Mouse (Mus musculus) embryonic facial prominence, embryonic 14.5 days (tissue): ENCODE data around the gene Olfr181. TPM values are rescaled to one million over a fixed set of nuclear protein-coding genes. Genes with fewer than 3 reads are reported as not detected.

ENCODE experiments used
- ATAC-seq: fragments of 200-750 bp; cut with Nextera tagmentation; 2 replicates; pipeline ENCODE4 v1.8.0; 2017; ENCODE audit warnings: low read depth, moderate number of reproducible peaks, moderate TSS enrichment
- DNase-seq: peaks from one replicate; pipeline ENCODE4 v3.0.0-alpha.2; 2015; ENCODE audit warnings: low spot score
- H3K27ac ChIP-seq: fragments of 300-500 bp; sonication (generic); replicated peaks from 2 replicates; pipeline ENCODE4 v1.5.1; 2014; ENCODE audit warnings: low read depth, mild to moderate bottlenecking, low read length, moderate library complexity
- H3K27me3 ChIP-seq: fragments of 300-500 bp; sonication (generic); replicated peaks from 2 replicates; pipeline ENCODE4 v1.6.1; 2014; ENCODE audit warnings: low read length; ENCODE audit not compliant: control insufficient read depth, insufficient read depth
- H3K36me3 ChIP-seq: fragments of 300-500 bp; sonication (generic); 2 replicates; pipeline ENCODE4 v1.6.1; 2014; ENCODE audit warnings: low read length, mixed read lengths; ENCODE audit not compliant: control insufficient read depth, insufficient read depth
- H3K4me1 ChIP-seq: fragments of 300-500 bp; sonication (generic); 2 replicates; pipeline ENCODE4 v1.6.1; 2014; ENCODE audit warnings: antibody characterized with exemption, low read length; ENCODE audit not compliant: control insufficient read depth, insufficient read depth
- H3K4me2 ChIP-seq: fragments of 300-500 bp; sonication (generic); 2 replicates; pipeline ENCODE4 v1.6.1; 2014; ENCODE audit warnings: low read depth, mild to moderate bottlenecking, low read length, moderate library complexity, mixed read lengths
- H3K4me3 ChIP-seq: fragments of 300-500 bp; sonication (generic); 2 replicates; pipeline ENCODE4 v1.5.1; 2014; ENCODE audit warnings: low read depth, mild to moderate bottlenecking, low read length
- H3K9ac ChIP-seq: fragments of 300-500 bp; sonication (generic); 2 replicates; pipeline ENCODE4 v1.6.1; 2014; ENCODE audit warnings: low read depth, mild to moderate bottlenecking, low read length, moderate library complexity, mixed read lengths
- H3K9me3 ChIP-seq: fragments of 300-500 bp; sonication (generic); 2 replicates; pipeline ENCODE4 v1.6.1; 2016; ENCODE audit warnings: low read length; ENCODE audit not compliant: control insufficient read depth
- WGBS: fragments of 180-500 bp; shearing (Covaris S2); extraction: QIAGEN DNeasy Blood & Tissue Kit; methylation state at CpG from one replicate; pipeline ENCODE4 v1.1.7; 2014; 5-methylcytosine and 5-hydroxymethylcytosine counted together
- polyA plus RNA-seq: library from polyadenylated mRNA; unstranded; fragments of >200 nt; fragmentation: Nextera tagmentation; extraction: Ambion mirVana; gene quantifications from 2 replicates; pipeline ENCODE4 v1.2.1, GENCODE M21; 2014

Olfr181 gene
- polyA plus RNA-seq = not detected in 2 replicates

- Histone ChIP-seq H3K4me3 (no peak within 1 kb of the TSS), H3K9me3 (no peaks in the 10 kb centered on the region), H3K4me2 (no peak within 1 kb of the TSS), H3K27ac (no peak within 1 kb of the TSS), H3K27me3 (no peaks in the 10 kb centered on the region), H3K4me1 (no peaks in the 10 kb centered on the region), H3K36me3 (no peaks in the 10 kb centered on the region), H3K9ac (no peak within 1 kb of the TSS)
- WGBS = 57% methylated on average over 1 of the region's 1 CpGs
- ATAC-seq = no peak
- no peak for DNase-seq
Measured at GRCm38 (mm10) chr16:58928655-58929054, at the start of gene Olfr181. TSS of gene Olfr181 (minus strand) at chr16:58928755.

GRCm38 (mm10) chr16:58929292-58929691 is 737 bp upstream of the Olfr181 start, which contains the start of gene Olfr180:
TSS of gene Olfr180 (minus strand) at chr16:58929392.
- Histone ChIP-seq H3K36me3 (no peaks in the 10 kb centered on the region), H3K27me3 (no peaks in the 10 kb centered on the region), H3K4me1 (no peaks in the 10 kb centered on the region), H3K9ac (no peak within 1 kb of the TSS), H3K4me3 (no peak within 1 kb of the TSS), H3K9me3 (no peaks in the 10 kb centered on the region), H3K4me2 (no peak within 1 kb of the TSS), H3K27ac (no peak within 1 kb of the TSS)
- DNase-seq = no peak
- WGBS = 79% methylated on average over 4 of the region's 4 CpGs
- no peak for ATAC-seq

GRCm38 (mm10) chr16:58891963-58892362 is 36.6 kb downstream of the Olfr181 start, which contains the start of gene Olfr178:
TSS of gene Olfr178 (minus strand) at chr16:58892063.
- no peak within 1 kb of the TSS for H3K27ac ChIP-seq
- ATAC-seq (no peak), DNase-seq (no peak)
- no peaks in the 10 kb centered on the region for H3K27me3 ChIP-seq
- no peak within 1 kb of the TSS for H3K4me2 ChIP-seq
- no peak within 1 kb of the TSS for H3K4me3 ChIP-seq
- no peaks in the 10 kb centered on the region for H3K36me3 ChIP-seq
- WGBS = 89% methylated on average over 3 of the region's 3 CpGs
- no peaks in the 10 kb centered on the region for H3K9me3 ChIP-seq
- no peak within 1 kb of the TSS for H3K9ac ChIP-seq
- no peaks in the 10 kb centered on the region for H3K4me1 ChIP-seq

- H3K4me1 ChIP-seq = no peaks in the 10 kb centered on the region
Measured at GRCm38 (mm10) chr16:58884416-58884815, 44.1 kb downstream of the Olfr181 start.

More at GRCm38 (mm10) chr16:58884416-58884815, 44.1 kb downstream of the Olfr181 start:
- no peak overlapping the region for H3K9ac ChIP-seq
- 94% methylated on average over 2 of the region's 2 CpGs for WGBS
- DNase-seq = no peak
- no peak overlapping the region for H3K4me2 ChIP-seq
- H3K27me3 ChIP-seq = no peaks in the 10 kb centered on the region
- H3K4me3 ChIP-seq = no peak overlapping the region
- no peak overlapping the region for H3K27ac ChIP-seq
- H3K36me3 ChIP-seq = no peaks in the 10 kb centered on the region
- ATAC-seq = no peak
- no peaks in the 10 kb centered on the region for H3K9me3 ChIP-seq

Other genes with a start within 250 kb of the Olfr181 start
- gene Gpr15, start 209.7 kb downstream of the Olfr181 start, polyA plus RNA-seq = not detected in 2 replicates
- gene Cldnd1, start 200.8 kb downstream of the Olfr181 start, polyA plus RNA-seq = 134 and 148 TPM in 2 replicates
- not detected in 2 replicates for gene Olfr172, start 165.6 kb downstream of the Olfr181 start, polyA plus RNA-seq
- not detected in 2 replicates for gene Olfr173, start 128.5 kb downstream of the Olfr181 start, polyA plus RNA-seq
- gene Olfr175-ps1, start 102.0 kb downstream of the Olfr181 start, polyA plus RNA-seq = not detected in 2 replicates
- gene Olfr177, start 54.0 kb downstream of the Olfr181 start, polyA plus RNA-seq = not detected in 2 replicates
- not detected in 2 replicates for gene Olfr178, start 36.7 kb downstream of the Olfr181 start, polyA plus RNA-seq
- not detected in 2 replicates for gene Olfr180, start 637 bp upstream of the Olfr181 start, polyA plus RNA-seq
- gene Olfr183, start 66.6 kb upstream of the Olfr181 start, polyA plus RNA-seq = not detected in 2 replicates
- gene Olfr186, start 101.5 kb upstream of the Olfr181 start, polyA plus RNA-seq = not detected in 2 replicates
- gene Olfr187, start 111.0 kb upstream of the Olfr181 start, polyA plus RNA-seq = not detected in 2 replicates
- not detected in 2 replicates for gene Olfr190, start 149.2 kb upstream of the Olfr181 start, polyA plus RNA-seq
- not detected in 2 replicates for gene Olfr191, start 161.1 kb upstream of the Olfr181 start, polyA plus RNA-seq
- gene Olfr193, start 183.1 kb upstream of the Olfr181 start, polyA plus RNA-seq = not detected in 2 replicates
- gene Olfr194, start 192.3 kb upstream of the Olfr181 start, polyA plus RNA-seq = not detected in 2 replicates
- not detected in 2 replicates for gene Olfr195, start 218.3 kb upstream of the Olfr181 start, polyA plus RNA-seq
- not detected in 2 replicates for gene Olfr196, start 241.7 kb upstream of the Olfr181 start, polyA plus RNA-seq